Mouse (Mus musculus) gastrocnemius, postnatal 25 days (tissue): ENCODE data around the gene Zdhhc19. TPM values are rescaled to one million over a fixed set of nuclear protein-coding genes. Genes with fewer than 3 reads are reported as not detected.

Source experiments
- DNase-seq: peaks from one replicate; pipeline ENCODE4 v3.0.0; 2022
- total RNA-seq, 2 experiments: library from RNA; stranded (reverse); gene quantifications; 1 replicate in 1 of 2; 2 replicates in 1 of 2; pipeline ENCODE4 v1.2.3; 2021

Zdhhc19 gene
- total RNA-seq, 2 experiments from 2014 or later: not detected

DNA sequence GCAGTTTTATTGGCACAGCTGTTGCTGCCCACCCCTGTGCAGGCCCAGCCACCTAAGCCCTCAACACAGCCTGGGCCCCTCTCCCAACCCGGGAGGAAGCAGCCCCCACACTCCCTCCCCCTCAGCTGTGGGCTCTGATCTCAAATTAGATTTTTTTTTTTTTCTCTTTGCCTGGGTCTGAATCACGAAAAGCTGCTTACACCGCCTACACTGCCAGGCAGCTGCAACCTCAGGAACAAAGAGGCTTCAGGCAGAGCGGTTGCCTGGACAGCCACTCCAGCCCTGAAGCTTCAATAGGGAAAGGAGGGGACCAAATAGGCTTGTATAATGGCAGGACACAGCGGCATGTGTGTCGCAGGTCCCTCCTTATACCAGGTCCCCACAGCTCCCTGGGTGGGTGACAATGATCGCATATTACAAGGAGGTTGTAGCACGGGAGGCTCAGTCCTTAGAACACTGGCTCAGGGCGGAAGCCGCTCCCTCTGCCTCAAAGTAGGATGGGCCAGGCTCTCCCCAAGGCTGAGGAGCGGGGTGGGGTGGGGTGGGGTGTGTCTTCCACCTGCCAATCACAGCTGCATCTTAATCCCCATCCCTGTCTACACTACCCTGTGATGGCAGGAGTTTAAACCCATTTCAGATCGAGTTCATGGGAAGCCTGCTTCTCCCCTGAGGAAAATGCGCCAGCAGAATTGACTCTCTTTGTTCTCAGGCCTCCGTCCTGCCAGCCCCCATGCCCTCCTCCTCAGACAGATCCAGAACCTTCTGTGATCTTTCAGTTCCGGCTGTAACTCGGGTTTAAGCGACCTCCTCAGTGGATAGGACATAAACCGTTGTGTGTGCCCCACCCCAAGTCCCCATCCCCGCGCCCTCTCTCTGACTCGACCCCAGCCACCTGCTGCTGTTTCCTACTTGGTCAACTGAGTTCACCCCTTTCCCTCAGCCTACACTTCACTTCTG is 20.2 kb downstream of the Zdhhc19 start:
- no peak for DNase-seq

DNA sequence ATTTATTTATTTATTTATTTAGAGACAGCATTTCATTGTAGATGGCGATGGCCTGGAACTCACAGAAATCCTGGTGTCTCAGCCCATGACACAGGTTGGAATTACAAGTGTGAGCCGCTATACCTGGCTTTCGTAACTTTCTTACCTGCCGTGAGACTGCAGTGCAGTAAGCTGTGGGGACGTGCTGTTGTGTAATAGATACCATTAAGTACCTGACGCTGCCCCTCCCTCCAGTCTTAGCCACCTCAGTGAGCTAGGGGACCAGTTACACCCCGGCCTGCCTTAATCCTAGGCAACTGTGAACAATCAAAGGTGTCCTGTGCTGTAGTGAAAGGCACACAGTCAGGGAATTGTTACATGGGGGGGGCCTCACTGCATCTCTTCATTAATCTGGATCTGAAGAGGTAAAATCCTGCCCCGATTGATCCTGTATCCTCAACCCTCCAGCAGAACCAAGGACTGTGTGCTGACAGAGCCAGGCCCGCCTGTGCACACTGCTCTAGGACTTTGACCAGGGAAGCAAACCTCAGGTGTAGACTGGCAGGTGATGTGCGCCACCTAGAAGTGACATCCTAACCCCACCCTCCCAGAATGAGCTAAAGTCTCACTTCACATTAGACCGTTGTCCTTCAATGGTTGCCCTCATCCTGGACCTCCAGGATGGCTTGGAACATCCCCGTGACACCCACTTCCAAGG is 21.9 kb downstream of the Zdhhc19 start:
- DNase-seq: no peak

- no peak for DNase-seq
These were observed 23.7 kb downstream of the Zdhhc19 start for GRCm38 (mm10) chr16:32519656-32520371.

GRCm38 (mm10) chr16:32520372-32520748 is 24.3 kb downstream of the Zdhhc19 start:
- DNase-seq: no peak

DNA sequence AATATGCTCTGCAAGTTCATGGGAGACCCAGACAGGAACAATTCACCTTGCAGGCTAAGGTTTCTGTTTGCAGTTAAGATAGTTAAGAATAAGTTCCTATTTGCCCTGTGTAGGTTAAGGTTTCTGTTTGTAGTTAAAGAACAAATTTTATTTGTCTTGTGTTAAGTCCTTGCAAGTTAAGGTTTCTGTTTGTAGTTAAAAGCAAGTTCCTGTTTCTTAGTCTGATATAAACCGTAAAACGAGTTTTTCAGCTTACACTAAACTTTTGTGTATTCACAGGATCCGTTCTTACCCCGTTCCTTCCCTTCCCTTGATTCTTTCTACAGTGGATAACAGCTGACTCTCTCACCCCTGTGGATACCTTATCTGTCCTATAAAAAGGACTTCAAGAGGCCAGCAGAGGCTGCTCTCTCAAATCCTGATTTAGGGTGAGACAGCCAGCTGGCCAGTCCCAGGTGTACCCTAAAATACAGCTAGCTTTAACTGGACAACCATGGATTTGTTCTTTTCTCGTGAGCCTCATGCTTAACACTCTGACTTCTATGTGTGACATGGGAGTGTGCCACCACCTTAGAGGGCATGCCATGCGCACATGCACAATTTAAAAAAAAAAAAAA is 26.6 kb downstream of the Zdhhc19 start:
- no peak for DNase-seq

DNA sequence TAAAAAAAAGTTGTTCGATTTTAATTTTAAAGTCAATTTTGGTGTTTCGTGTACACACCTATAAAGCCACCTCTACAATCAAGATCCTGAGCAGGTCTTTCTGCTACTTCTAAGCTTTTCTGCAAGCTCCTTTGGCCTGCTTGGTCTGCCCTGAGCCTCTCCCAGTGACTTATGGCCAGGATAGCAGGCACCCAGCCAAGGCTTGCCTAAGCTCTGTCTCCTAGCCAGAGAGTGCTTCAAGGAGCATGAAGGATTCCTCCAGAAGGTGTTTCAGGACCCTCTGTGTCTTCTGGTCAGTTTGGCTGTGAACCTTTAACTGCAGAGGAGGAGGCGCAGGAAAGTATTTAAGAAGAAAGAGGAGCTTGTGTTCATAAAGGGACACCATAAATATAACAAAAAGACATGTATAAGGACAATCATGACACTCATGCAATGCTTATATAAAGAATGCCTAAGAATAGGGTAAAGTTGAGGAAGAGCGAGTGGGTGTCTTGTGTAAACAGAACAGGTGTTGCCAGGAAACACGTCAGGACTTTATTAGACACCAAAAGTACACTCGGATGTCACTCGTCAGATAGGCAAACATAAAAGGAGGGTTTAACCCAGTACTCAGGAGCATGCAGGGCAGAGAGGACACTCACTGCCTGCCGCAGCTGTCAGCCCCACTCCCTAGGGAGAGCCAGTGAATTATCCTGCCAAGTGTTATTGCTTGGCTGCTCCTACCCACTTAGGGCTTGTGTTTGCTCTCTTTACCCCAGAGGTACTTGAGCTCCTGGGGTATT is 27.6 kb downstream of the Zdhhc19 start:
- DNase-seq: peak; percentile 68

DNA sequence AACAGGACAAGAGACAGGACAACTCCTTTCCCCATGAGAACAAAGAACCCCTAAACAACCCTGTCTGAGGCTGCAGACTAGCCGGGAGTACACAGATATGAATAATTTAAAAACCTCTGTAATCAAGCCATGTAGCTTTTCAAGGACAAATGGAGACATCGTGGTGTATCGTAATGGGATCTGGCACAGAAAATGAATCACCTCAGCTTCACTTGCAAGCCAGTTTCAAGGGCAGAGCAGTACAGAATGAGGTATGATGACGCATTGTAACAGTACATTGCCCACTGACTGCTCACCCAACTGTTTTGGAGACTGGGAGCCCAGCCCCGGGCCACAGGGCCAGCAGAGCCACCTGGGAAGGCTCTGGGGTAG is 28.2 kb downstream of the Zdhhc19 start:
- DNase-seq: no peak

DNA sequence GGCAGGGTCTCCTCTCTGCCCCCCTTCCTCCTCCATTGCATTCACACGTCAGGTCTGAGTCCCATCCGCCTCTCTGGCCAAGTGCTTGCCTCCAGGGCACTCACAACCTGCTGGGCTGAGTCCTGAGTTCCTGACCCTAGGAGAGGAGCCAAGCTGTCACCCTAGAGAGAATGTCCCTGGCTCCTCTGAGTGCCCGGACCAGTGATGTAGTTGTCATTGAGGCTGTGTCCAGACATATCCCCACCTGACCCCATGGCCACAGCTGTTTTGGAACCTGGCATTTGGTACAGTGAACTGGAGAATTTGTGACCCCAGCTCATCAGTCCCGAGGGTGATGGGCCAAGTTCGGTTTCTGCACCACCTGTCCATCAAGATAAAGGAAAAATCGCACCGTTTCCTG is 30.8 kb downstream of the Zdhhc19 start:
- peak; percentile 82 for DNase-seq

DNA sequence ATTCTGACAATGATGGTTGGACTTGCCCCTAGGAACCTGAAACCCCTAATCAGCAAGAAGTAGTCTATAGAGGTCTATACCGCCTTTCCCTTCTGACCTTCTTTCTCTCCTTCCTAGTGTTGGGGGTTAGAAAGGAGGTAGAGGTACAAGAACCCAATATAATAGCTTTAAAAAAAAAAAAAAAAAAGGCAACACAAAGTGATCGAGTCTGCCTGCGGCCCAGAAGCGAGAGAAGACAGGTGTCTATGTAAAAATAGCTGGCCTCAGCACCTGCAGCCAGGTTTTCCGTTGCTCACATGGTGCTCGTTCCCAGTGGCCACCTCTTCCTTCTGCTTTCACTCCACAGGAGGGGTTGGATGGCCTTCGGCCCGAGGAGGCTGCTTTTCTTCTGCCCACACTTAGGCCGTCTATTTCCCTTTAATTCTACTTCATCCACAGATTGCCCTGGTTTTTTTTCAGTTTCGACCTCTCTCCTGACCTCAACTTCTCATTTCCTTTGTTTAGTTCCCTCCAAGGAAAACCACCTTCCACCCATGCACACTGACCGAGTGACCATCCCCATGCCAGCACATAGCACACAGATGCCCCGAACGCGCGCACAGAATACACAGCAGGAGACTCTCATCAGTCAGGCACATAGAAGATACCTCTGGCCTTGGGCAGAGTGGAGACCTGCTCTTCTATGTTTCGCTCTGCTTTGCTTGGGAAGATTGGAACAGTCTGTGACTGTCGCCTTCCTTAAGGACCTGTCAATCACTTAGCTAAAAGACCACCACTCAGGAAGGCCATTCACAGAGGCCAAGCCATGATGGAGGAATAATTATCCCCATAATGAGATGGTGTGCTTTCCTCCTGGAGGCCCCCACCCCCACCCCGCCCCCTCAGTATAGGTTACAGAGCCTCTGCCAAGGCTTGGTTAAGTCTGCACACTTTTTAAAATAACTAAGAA is 37.1 kb downstream of the Zdhhc19 start:
- no peak for DNase-seq

DNA sequence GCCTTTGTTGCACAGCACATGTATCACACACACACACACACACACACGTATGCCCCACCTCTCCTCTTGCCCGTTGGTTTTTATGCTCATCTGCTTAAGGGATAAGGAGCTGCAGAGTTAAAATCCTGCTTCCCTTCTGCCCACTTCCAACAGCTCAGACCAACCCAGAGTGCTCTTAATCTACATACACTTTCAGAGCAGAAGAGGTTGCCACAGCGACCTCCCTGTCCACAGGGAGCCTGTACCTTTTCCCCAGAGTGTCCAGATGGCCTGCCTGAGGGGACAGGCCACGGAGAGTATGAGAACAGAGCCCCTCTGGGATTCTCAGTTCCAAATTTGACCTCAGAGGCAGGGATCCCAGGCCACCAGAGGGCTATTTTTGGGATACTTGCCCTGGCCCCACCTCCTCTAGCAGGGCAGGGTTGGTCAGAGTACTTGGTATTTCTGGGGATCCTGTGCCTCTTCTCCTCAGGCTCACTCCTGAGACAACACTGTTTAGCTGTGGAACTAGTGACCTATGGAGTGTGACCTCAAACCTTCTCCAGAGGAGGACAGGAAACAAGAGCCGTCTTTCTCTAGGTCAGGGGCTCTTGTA is 39.2 kb downstream of the Zdhhc19 start:
- no peak for DNase-seq

- no peak for DNase-seq
These were observed 42.0 kb downstream of the Zdhhc19 start for GRCm38 (mm10) chr16:32537867-32538660.

DNA sequence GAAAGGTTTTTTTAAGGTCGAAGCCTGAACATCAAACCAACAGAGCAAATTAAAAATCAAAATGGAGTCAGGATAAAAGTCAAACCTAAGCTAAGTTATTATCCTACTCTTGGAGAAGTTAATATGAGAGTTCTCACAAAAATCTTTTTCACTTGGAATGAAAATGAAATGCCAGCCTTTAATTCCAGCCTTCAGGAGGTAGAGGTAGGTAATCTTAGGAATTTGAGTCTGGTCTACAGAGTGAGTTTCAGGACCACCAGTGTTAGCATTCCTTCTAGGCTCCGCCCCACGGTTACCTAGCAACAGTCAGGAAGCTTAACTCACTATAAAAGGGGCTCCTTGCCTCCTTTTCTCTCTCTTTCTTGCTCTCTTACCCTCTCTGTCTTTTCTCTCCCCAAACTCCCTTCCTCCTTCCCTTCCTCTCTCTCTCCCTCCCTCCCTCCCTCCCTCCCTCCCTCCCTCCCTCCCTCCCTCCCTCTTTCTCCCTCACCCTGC is 42.7 kb downstream of the Zdhhc19 start:
- DNase-seq: no peak

GRCm38 (mm10) chr16:32541338-32542179 is 45.5 kb downstream of the Zdhhc19 start:
- DNase-seq: no peak

GRCm38 (mm10) chr16:32543422-32543821 is 47.4 kb downstream of the Zdhhc19 start:
- DNase-seq: no peak

- DNase-seq: no peak
These were observed 51.3 kb downstream of the Zdhhc19 start for GRCm38 (mm10) chr16:32547156-32548068.

DNA sequence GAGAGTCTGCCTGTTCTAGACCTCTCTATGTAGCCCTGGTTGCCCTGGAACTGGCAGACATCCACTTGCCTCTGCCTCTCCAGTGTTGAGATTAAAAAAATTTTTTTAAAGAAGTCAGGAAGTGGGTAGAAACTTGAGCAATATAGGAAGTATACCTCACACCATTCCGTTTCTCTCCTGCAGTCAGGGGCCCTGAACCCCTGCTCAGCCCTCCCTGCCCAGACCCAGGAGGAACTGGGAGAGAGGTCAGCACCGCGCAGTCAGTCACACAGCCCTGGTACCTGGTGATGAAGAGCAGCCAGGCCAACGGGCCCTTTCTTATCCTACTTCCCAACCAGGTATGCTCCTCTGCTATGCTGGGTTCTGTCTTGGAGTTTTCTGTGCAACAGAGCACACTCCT is 54.0 kb downstream of the Zdhhc19 start:
- no peak for DNase-seq

GRCm38 (mm10) chr16:32550487-32550886 is 54.4 kb downstream of the Zdhhc19 start:
- no peak for DNase-seq
